Mouse (Mus musculus): ENCODE measurements around the gene Timd4.

Gene Timd4

GRCm38 (mm10) chr11:46810511-46810910 lies at the start of gene Timd4:
TSS of gene Timd4 (plus strand) at chr11:46810800.
- DNase-seq (ENCODE audit: low spot score in 2 of 2): no peak

- DNase-seq (ENCODE audit: low spot score in 2 of 2): no peak
Measured at GRCm38 (mm10) chr11:46776879-46777278, 33.7 kb upstream of the Timd4 start.

GRCm38 (mm10) chr11:46779811-46780210 lies 30.8 kb upstream of the Timd4 start:
- no peak for DNase-seq (ENCODE audit: low spot score in 2 of 2)

GRCm38 (mm10) chr11:46804440-46804839 lies 6.2 kb upstream of the Timd4 start:
- DNase-seq (ENCODE audit: low spot score in 2 of 2): no peak

- no peak for DNase-seq (ENCODE audit: low spot score in 2 of 2)
Measured at GRCm38 (mm10) chr11:46817692-46818091, 7.1 kb downstream of the Timd4 start.

GRCm38 (mm10) chr11:46819930-46820329 lies 9.3 kb downstream of the Timd4 start:
- no peak for DNase-seq (ENCODE audit: low spot score in 2 of 2)

- no peak for DNase-seq (ENCODE audit: low spot score in 2 of 2)
Measured at GRCm38 (mm10) chr11:46830348-46830747, 19.7 kb downstream of the Timd4 start.

GRCm38 (mm10) chr11:46835080-46835479 lies 24.5 kb downstream of the Timd4 start:
- no peak for DNase-seq (ENCODE audit: low spot score in 2 of 2)

- no peak for DNase-seq (ENCODE audit: low spot score in 2 of 2)
Measured at GRCm38 (mm10) chr11:46842015-46842726, 31.6 kb downstream of the Timd4 start.

- DNase-seq (ENCODE audit: low spot score in 2 of 2): no peak
Measured at GRCm38 (mm10) chr11:46846661-46847060, 36.1 kb downstream of the Timd4 start.

- DNase-seq (ENCODE audit: low spot score in 2 of 2): no peak
Measured at GRCm38 (mm10) chr11:46847827-46848220, 37.2 kb downstream of the Timd4 start.

- DNase-seq (ENCODE audit: low spot score in 2 of 2): peak; percentile 6 to 22
Measured at GRCm38 (mm10) chr11:46848221-46848971, 37.8 kb downstream of the Timd4 start.

- peak; percentile 18 to 25 for DNase-seq (ENCODE audit: low spot score in 2 of 2)
Measured at GRCm38 (mm10) chr11:46864809-46865208, 54.2 kb downstream of the Timd4 start.

GRCm38 (mm10) chr11:46868594-46868993 lies 58.0 kb downstream of the Timd4 start:
- DNase-seq (ENCODE audit: low spot score in 2 of 2): no peak

- DNase-seq (ENCODE audit: low spot score in 2 of 2): peak; percentile 29 to 38
Measured at GRCm38 (mm10) chr11:46875774-46876173, 65.2 kb downstream of the Timd4 start.

GRCm38 (mm10) chr11:46882456-46882855 lies 71.9 kb downstream of the Timd4 start:
- DNase-seq (ENCODE audit: low spot score in 2 of 2): no peak

GRCm38 (mm10) chr11:46889093-46889492 lies 78.5 kb downstream of the Timd4 start:
- no peak for DNase-seq (ENCODE audit: low spot score in 2 of 2)

Data from frontal cortex, postnatal 36 days (tissue).